Mouse (Mus musculus) MEL (cell line): ENCODE measurements around the gene Canx. TPM values are rescaled to one million over a fixed set of nuclear protein-coding genes. Genes with fewer than 3 reads are reported as not detected.

Source experiments
- DNase-seq: peaks from one replicate; pipeline ENCODE4 v3.0.0; 2011; ENCODE audit warnings: low read depth, low spot score
- H3K27ac ChIP-seq: 2 replicates; pipeline ENCODE4 v1.5.1; 2012; ENCODE audit warnings: low read depth, mild to moderate bottlenecking, control low read depth, low read length, moderate library complexity; ENCODE audit not compliant: control insufficient read depth
- H3K27me3 ChIP-seq, 2 experiments: fragments of 150-350 bp in 1 of 2; sonication (generic) in 1 of 2; 2 replicates each; pipeline ENCODE4 v1.6.1; 2012; ENCODE audit warnings: low read length in 2 of 2, mild to moderate bottlenecking in 2 of 2, improper control_type of control experiment in 1 of 2, moderate library complexity in 1 of 2; ENCODE audit not compliant: insufficient read depth in 2 of 2, control insufficient read depth in 1 of 2
- H3K36me3 ChIP-seq, 2 experiments: 2 replicates each; pipeline ENCODE4 v1.6.1; 2012 to 2014; ENCODE audit warnings: low read length in 2 of 2, improper control_type of control experiment in 1 of 2, inconsistent platforms in 1 of 2, mild to moderate bottlenecking in 1 of 2; ENCODE audit not compliant: insufficient read depth in 2 of 2, control insufficient read depth in 1 of 2
- H3K4me1 ChIP-seq, 2 experiments: fragments of 150-350 bp in 1 of 2; sonication (generic) in 1 of 2; 2 replicates each; pipeline ENCODE4 v1.6.1; 2012; ENCODE audit warnings: low read length in 2 of 2, improper control_type of control experiment in 1 of 2, mild to moderate bottlenecking in 1 of 2; ENCODE audit not compliant: insufficient read depth in 2 of 2, control insufficient read depth in 1 of 2
- H3K4me3 ChIP-seq, 2 experiments: fragments of 150-350 bp in 1 of 2; sonication (generic) in 1 of 2; 2 replicates each; pipeline ENCODE4 v1.5.1; 2012; ENCODE audit warnings: low read depth in 2 of 2, low read length in 2 of 2, mild to moderate bottlenecking in 2 of 2, moderate library complexity in 2 of 2, control low read depth in 1 of 2, improper control_type of control experiment in 1 of 2; ENCODE audit not compliant: control insufficient read depth in 1 of 2, insufficient read depth in 1 of 2
- H3K79me2 ChIP-seq: 2 replicates; pipeline ENCODE4 v1.6.1; 2012; ENCODE audit warnings: mild to moderate bottlenecking, low read length, moderate library complexity; ENCODE audit not compliant: control insufficient read depth, poor library complexity, insufficient read depth
- H3K9ac ChIP-seq: 2 replicates; pipeline ENCODE4 v1.6.1; 2012; ENCODE audit warnings: low read depth, mild to moderate bottlenecking, control low read depth, low read length, moderate library complexity; ENCODE audit not compliant: control insufficient read depth, poor library complexity, severe bottlenecking
- H3K9me3 ChIP-seq: fragments of 150-350 bp; sonication (generic); replicated peaks from 2 replicates; pipeline ENCODE4 v1.6.1; 2012; ENCODE audit warnings: mild to moderate bottlenecking, low read length, improper control_type of control experiment, moderate library complexity; ENCODE audit not compliant: insufficient read depth
- CHD2 ChIP-seq: IDR thresholded peaks from 2 replicates; pipeline ENCODE4 v1.6.1; 2011; ENCODE audit warnings: low read length, improper control_type of control experiment
- E2F4 ChIP-seq: IDR thresholded peaks from 2 replicates; pipeline ENCODE4 v1.6.1; 2011; ENCODE audit warnings: low read depth, low read length, improper control_type of control experiment, borderline replicate concordance
- ELF1 ChIP-seq: IDR thresholded peaks from 2 replicates; pipeline ENCODE4 v1.6.1; 2014; ENCODE audit warnings: low read depth, mild to moderate bottlenecking, inconsistent platforms, low read length, improper control_type of control experiment, moderate library complexity
- GABPA ChIP-seq: IDR thresholded peaks from 2 replicates; pipeline ENCODE4 v1.6.1; 2012; ENCODE audit warnings: low read depth, mild to moderate bottlenecking, inconsistent platforms, low read length, improper control_type of control experiment, moderate library complexity
- JUND ChIP-seq: IDR thresholded peaks from 2 replicates; pipeline ENCODE4 v1.6.1; 2011; ENCODE audit warnings: low read depth, mild to moderate bottlenecking, improper control_type of control experiment, low read length
- KAT2A ChIP-seq: conservative IDR thresholded peaks from 2 replicates; pipeline ENCODE4 v1.6.1; 2012; ENCODE audit warnings: low read depth, low read length, improper control_type of control experiment, inconsistent platforms
- MYC ChIP-seq: IDR thresholded peaks from 2 replicates; pipeline ENCODE4 v1.6.1; 2011; ENCODE audit warnings: low read depth, mild to moderate bottlenecking, low read length, improper control_type of control experiment, moderate library complexity
- POLR2A ChIP-seq, 2 experiments: IDR thresholded peaks; 2 replicates each; pipeline ENCODE4 v1.6.1; 2011 to 2012; ENCODE audit warnings: low read length in 2 of 2, mild to moderate bottlenecking in 2 of 2, control low read depth in 1 of 2, improper control_type of control experiment in 1 of 2, low read depth in 1 of 2, moderate library complexity in 1 of 2; ENCODE audit not compliant: control insufficient read depth in 1 of 2, insufficient read depth in 1 of 2, poor library complexity in 1 of 2
- POLR2AphosphoS2 ChIP-seq: IDR thresholded peaks from 2 replicates; pipeline ENCODE4 v1.6.1; 2011; ENCODE audit warnings: low read length, improper control_type of control experiment
- POLR2AphosphoS5 ChIP-seq: IDR thresholded peaks from 2 replicates; pipeline ENCODE4 v1.6.1; 2012; ENCODE audit warnings: low read depth, borderline replicate concordance, mild to moderate bottlenecking, inconsistent platforms, low read length, moderate library complexity, mixed read lengths
- RCOR1 ChIP-seq: IDR thresholded peaks from 2 replicates; pipeline ENCODE4 v1.6.1; 2012; ENCODE audit warnings: low read depth, mild to moderate bottlenecking, inconsistent platforms, low read length, improper control_type of control experiment
- SIN3A ChIP-seq: IDR thresholded peaks from 2 replicates; pipeline ENCODE4 v1.6.1; 2012; ENCODE audit warnings: low read length, improper control_type of control experiment, inconsistent platforms
- TCF12 ChIP-seq: IDR thresholded peaks from 2 replicates; pipeline ENCODE4 v1.6.1; 2014; ENCODE audit warnings: low read depth, mild to moderate bottlenecking, inconsistent platforms, low read length, improper control_type of control experiment, moderate library complexity
- USF1 ChIP-seq: IDR thresholded peaks from 2 replicates; pipeline ENCODE4 v1.6.1; 2014; ENCODE audit warnings: low read depth, mild to moderate bottlenecking, inconsistent platforms, low read length, improper control_type of control experiment, moderate library complexity
- polyA plus RNA-seq, 2 experiments: library from polyadenylated mRNA; stranded (reverse) in 1 of 2; unstranded in 1 of 2; fragments of >175 nt in 1 of 2; fragments of >200 nt in 1 of 2; gene quantifications; 2 replicates each; pipeline versions ENCODE4 v1.2.1 to v1.2.4; 2012; ENCODE audit warnings: low replicate concordance in 2 of 2, low read depth in 1 of 2; ENCODE audit not compliant: insufficient read length in 2 of 2, insufficient read depth in 1 of 2, missing spikeins in 1 of 2
- total RNA-seq: library from RNA; depleted of rRNA; stranded (reverse); fragments of 300-350 nt; gene quantifications from 2 replicates; pipeline ENCODE4 v1.2.3, GENCODE M21; 2012

Canx gene
- total and polyA plus RNA-seq, 3 experiments = 390 to 867 (median 464) TPM

GRCm38 (mm10) chr11:50336891-50337290, 11.4 kb upstream of the Canx start (continued):
- no peak for TF ChIP-seq KAT2A
- no peak for TF ChIP-seq POLR2A (IDR thresholded peaks at IDR 0.05; ENCODE audit: control insufficient read depth in 1 of 2, insufficient read depth in 1 of 2, low read depth in 1 of 2, low read length in 2 of 2, poor library complexity in 1 of 2)
- TF ChIP-seq E2F4 = no peak
- TF ChIP-seq ELF1 = no peak
- no peak for TF ChIP-seq USF1
- no peak for TF ChIP-seq CHD2
- no peak for TF ChIP-seq GABPA
- TF ChIP-seq TCF12 = peak; percentile 55; the same call in 1 of the 2 replicates
- TF ChIP-seq RCOR1 = peak; percentile 72
- 0 out of 2 replicates have a peak, but pooled peaks have one; percentile 17 for TF ChIP-seq SIN3A
- TF ChIP-seq POLR2AphosphoS2 = no peak
- no peak for TF ChIP-seq JUND

- H3K9ac ChIP-seq = no peak overlapping the region
- H3K4me1 ChIP-seq = peaks cover 13 to 23% of the 10 kb centered on the region in 2 experiments
- H3K79me2 ChIP-seq = no peaks in the 10 kb centered on the region
Observed at GRCm38 (mm10) chr11:50336126-50336525, 10.7 kb upstream of the Canx start.

GRCm38 (mm10) chr11:50333181-50333580, 7.7 kb upstream of the Canx start:
- H3K27ac ChIP-seq = no peak overlapping the region
- DNase-seq = no peak
- TF ChIP-seq E2F4 = no peak
- no peak for TF ChIP-seq MYC
- H3K27me3 ChIP-seq = no peaks in the 10 kb centered on the region
- H3K9me3 ChIP-seq = no peaks in the 10 kb centered on the region
- H3K79me2 ChIP-seq = no peaks in the 10 kb centered on the region
- H3K36me3 ChIP-seq = peaks cover 0 to 35% of the 10 kb centered on the region in 2 experiments; a peak in 2 of 4 replicates
- no peak overlapping the region for H3K4me3 ChIP-seq
- no peak overlapping the region for H3K9ac ChIP-seq
- peaks cover 19 to 23% of the 10 kb centered on the region in 2 experiments for H3K4me1 ChIP-seq

More at GRCm38 (mm10) chr11:50336126-50336525, 10.7 kb upstream of the Canx start:
- Histone ChIP-seq H3K36me3 (peaks cover 0 to 27% of the 10 kb centered on the region in 2 experiments; a peak in 2 of 4 replicates), H3K4me3 (no peak overlapping the region)
- TF ChIP-seq JUND (0 out of 2 replicates have a peak, but pooled peaks have one; percentile 49), POLR2AphosphoS5 (no peak)
- TF ChIP-seq, all 39 proteins: peak for 1
- Histone ChIP-seq H3K27ac (no peak overlapping the region), H3K9me3 (no peaks in the 10 kb centered on the region), H3K27me3 (no peaks in the 10 kb centered on the region)
- DNase-seq = no peak
